Mouse (Mus musculus) neural tube, embryonic 14.5 days (tissue): ENCODE measurements around the gene Cdk13. TPM values are rescaled to one million over a fixed set of nuclear protein-coding genes. Genes with fewer than 3 reads are reported as not detected.

Experiments
- ATAC-seq: fragments of 200-750 bp; cut with Nextera tagmentation; 2 replicates; pipeline ENCODE4 v1.8.0; 2017; ENCODE audit warnings: low read depth, mild to moderate bottlenecking, moderate TSS enrichment, moderate library complexity
- H3K27ac ChIP-seq: fragments of 300-500 bp; sonication (generic); 2 replicates; pipeline ENCODE4 v1.5.1; 2014; ENCODE audit warnings: low read depth, mild to moderate bottlenecking, control low read depth, low read length, moderate library complexity, mixed read lengths
- H3K27me3 ChIP-seq: fragments of 300-500 bp; sonication (generic); 2 replicates; pipeline ENCODE4 v1.6.1; 2014; ENCODE audit warnings: low read length; ENCODE audit not compliant: control insufficient read depth, insufficient read depth
- H3K36me3 ChIP-seq: fragments of 300-500 bp; sonication (generic); 2 replicates; pipeline ENCODE4 v1.6.1; 2014; ENCODE audit warnings: low read length, mixed read lengths; ENCODE audit not compliant: control insufficient read depth, insufficient read depth
- H3K4me1 ChIP-seq: fragments of 300-500 bp; sonication (generic); 2 replicates; pipeline ENCODE4 v1.6.1; 2014; ENCODE audit warnings: low read length; ENCODE audit not compliant: control insufficient read depth, insufficient read depth
- H3K4me2 ChIP-seq: fragments of 300-500 bp; sonication (generic); 2 replicates; pipeline ENCODE4 v1.6.1; 2014; ENCODE audit warnings: mild to moderate bottlenecking, low read depth, low read length, control low read depth
- H3K4me3 ChIP-seq: fragments of 300-500 bp; sonication (generic); 2 replicates; pipeline ENCODE4 v1.5.1; 2014; ENCODE audit warnings: low read depth, low read length, control low read depth, mixed read lengths
- H3K9ac ChIP-seq: fragments of 300-500 bp; sonication (generic); replicated peaks from 2 replicates; pipeline ENCODE4 v1.6.1; 2014; ENCODE audit warnings: low read depth, mild to moderate bottlenecking, control low read depth, low read length, mixed read lengths
- H3K9me3 ChIP-seq: fragments of 300-500 bp; sonication (generic); 2 replicates; pipeline ENCODE4 v1.6.1; 2016; ENCODE audit warnings: low read length; ENCODE audit not compliant: control insufficient read depth
- WGBS: fragments of 180-500 bp; shearing (Covaris S2); extraction: QIAGEN DNeasy Blood & Tissue Kit; methylation state at CpG from one replicate; pipeline ENCODE4 v1.1.7; 2014; 5-methylcytosine and 5-hydroxymethylcytosine counted together
- polyA plus RNA-seq: library from polyadenylated mRNA; unstranded; fragments of >200 nt; fragmentation: Nextera tagmentation; extraction: Ambion mirVana; gene quantifications from 2 replicates; pipeline ENCODE4 v1.2.1, GENCODE M21; 2014

Gene Cdk13
- polyA plus RNA-seq, 1 experiment from 2014 or later, result 22.5 TPM

- peak overlapping the region; percentile 90 for H3K9ac ChIP-seq
- H3K4me1 ChIP-seq, result peaks cover 13% of the 10 kb centered on the region
- peak overlapping the region; percentile 54 for H3K4me2 ChIP-seq
- no peaks in the 10 kb centered on the region for H3K36me3 ChIP-seq
- peak overlapping the region; percentile 99 for H3K4me3 ChIP-seq
- no peaks in the 10 kb centered on the region for H3K9me3 ChIP-seq
- ATAC-seq, result no peak
- no peaks in the 10 kb centered on the region for H3K27me3 ChIP-seq
- H3K27ac ChIP-seq, result peak overlapping the region; percentile 97
- WGBS, result under 1% methylated on average over 14 of the region's 14 CpGs
Observed at GRCm38 (mm10) chr13:17805614-17805975, 698 bp upstream of the Cdk13 start.

GRCm38 (mm10) chr13:17804058-17804841, 647 bp downstream of the Cdk13 start:
- no peaks in the 10 kb centered on the region for H3K36me3 ChIP-seq

DNA sequence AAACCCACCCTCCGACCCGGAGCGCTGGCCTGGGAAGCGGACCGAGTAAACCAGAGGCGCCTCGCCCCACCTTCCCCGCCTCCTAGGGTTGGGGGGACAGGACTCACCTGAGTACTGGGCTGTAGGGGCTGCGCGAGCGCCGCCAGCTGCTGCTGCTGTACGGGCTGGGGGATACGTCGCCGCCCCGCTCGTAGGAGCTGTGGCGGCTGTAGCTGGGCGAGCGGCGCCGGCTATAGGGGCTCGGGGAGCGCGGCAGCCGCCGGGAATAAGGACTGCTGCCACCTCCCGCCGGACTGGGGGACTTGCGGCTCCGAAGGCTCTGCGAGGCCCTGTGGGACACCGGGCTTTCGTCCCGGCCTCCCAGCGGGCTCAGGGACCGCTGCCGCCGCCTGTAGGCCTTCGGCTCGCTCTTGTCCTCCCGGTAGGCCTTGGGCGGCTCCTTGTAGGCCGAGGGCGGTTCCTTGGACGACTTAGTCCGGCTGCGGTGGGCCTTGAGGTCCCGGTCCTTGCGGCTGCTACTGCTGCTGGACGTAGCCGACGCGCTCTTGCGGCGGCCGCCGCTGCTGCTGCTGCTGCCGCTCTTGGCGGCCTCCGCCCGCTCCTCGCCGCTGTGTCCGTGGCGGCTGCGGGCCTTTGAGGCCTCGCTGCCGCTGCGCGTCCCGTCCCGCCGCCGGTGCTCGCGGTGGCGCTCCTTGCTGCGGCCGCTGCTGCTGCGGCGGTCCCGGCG, 1.4 kb downstream of the Cdk13 start:
- Histone ChIP-seq H3K4me2 (peak overlapping the region; percentile 78), H3K36me3 (no peaks in the 10 kb centered on the region), H3K27me3 (no peaks in the 10 kb centered on the region), H3K9me3 (no peaks in the 10 kb centered on the region), H3K4me1 (peaks cover 15% of the 10 kb centered on the region), H3K4me3 (peak overlapping the region; percentile 99), H3K27ac (peak overlapping the region; percentile 97), H3K9ac (peak overlapping the region; percentile 90)
- WGBS, result under 1% methylated on average over 78 of the region's 85 CpGs
- peak; percentile 23 for ATAC-seq

More at GRCm38 (mm10) chr13:17804058-17804841, 647 bp downstream of the Cdk13 start:
- Histone ChIP-seq H3K27ac (peak overlapping the region; percentile 97), H3K27me3 (no peaks in the 10 kb centered on the region), H3K4me3 (peak overlapping the region; percentile 99), H3K9me3 (no peaks in the 10 kb centered on the region), H3K4me1 (peaks cover 15% of the 10 kb centered on the region), H3K9ac (peak overlapping the region; percentile 90), H3K4me2 (peak overlapping the region; percentile 78)
- under 1% methylated on average over 66 of the region's 105 CpGs for WGBS
- ATAC-seq, result peak; percentile 32; the same call in 1 of the 2 replicates

DNA sequence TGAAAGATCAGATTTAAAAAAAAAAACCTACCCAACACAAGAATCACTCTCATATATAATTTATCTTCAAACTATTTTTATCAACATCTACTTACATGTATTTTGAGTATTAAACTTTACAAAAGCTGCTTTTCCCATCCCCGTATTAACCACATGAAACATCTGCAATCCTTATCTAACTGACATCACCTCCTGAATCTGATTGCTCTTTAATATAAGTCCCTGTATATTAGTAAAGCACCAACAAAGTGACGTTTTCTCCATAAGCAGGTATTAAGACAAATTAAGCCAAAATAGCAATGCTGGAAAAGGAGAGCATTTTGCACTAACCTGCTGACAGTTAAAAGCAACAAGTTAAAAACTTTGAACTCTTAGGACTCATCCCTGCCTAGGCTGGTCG, 2.0 kb downstream of the Cdk13 start:
- 7% methylated on average over 3 of the region's 3 CpGs for WGBS
- no peaks in the 10 kb centered on the region for H3K9me3 ChIP-seq
- no peak for ATAC-seq
- H3K4me1 ChIP-seq, result peaks cover 15% of the 10 kb centered on the region
- no peaks in the 10 kb centered on the region for H3K27me3 ChIP-seq
- no peaks in the 10 kb centered on the region for H3K36me3 ChIP-seq
- peak overlapping the region; percentile 99 for H3K4me3 ChIP-seq
- H3K27ac ChIP-seq, result no peak overlapping the region; the same call in 1 of the 2 replicates
- peak overlapping the region; percentile 90 for H3K9ac ChIP-seq
- peak overlapping the region; percentile 78 for H3K4me2 ChIP-seq

DNA sequence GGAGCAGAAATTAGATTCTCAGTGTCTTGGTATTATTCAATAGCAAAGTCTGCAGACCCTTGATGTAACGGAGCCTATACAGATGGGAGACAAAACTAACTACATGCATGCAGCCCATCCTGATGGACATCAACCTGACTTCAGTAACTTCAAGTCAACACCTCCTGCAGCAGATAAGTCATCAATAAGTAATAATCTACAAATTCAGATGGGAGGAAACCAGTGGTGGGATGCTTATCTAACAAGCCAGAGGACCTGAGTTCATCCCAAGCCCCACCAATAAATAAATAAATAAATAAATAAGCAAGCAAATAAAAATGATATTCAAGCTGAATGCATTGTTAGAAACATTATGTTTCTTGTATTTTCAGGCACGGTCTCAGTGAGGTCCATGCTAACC, 5.2 kb downstream of the Cdk13 start:
- no peak for ATAC-seq
- no peaks in the 10 kb centered on the region for H3K9me3 ChIP-seq
- H3K27me3 ChIP-seq, result no peaks in the 10 kb centered on the region
- H3K4me3 ChIP-seq, result no peak overlapping the region
- H3K4me1 ChIP-seq, result peaks cover 15% of the 10 kb centered on the region
- WGBS, result 95% methylated on average over 2 of the region's 2 CpGs
- H3K9ac ChIP-seq, result no peak overlapping the region
- no peak overlapping the region for H3K27ac ChIP-seq
- no peaks in the 10 kb centered on the region for H3K36me3 ChIP-seq
- H3K4me2 ChIP-seq, result no peak overlapping the region

- no peaks in the 10 kb centered on the region for H3K9me3 ChIP-seq
- no peak overlapping the region for H3K4me3 ChIP-seq
- no peaks in the 10 kb centered on the region for H3K36me3 ChIP-seq
- H3K4me1 ChIP-seq, result peaks cover 5% of the 10 kb centered on the region; the same call in 1 of the 2 replicates
- no peak overlapping the region for H3K9ac ChIP-seq
- H3K27ac ChIP-seq, result no peak overlapping the region
- no peak for ATAC-seq
- no peaks in the 10 kb centered on the region for H3K27me3 ChIP-seq
- no peak overlapping the region for H3K4me2 ChIP-seq
- 86% methylated on average over 3 of the region's 3 CpGs for WGBS
Observed at GRCm38 (mm10) chr13:17795757-17796456, 9.0 kb downstream of the Cdk13 start.

GRCm38 (mm10) chr13:17783643-17784042, 21.3 kb downstream of the Cdk13 start:
- H3K4me3 ChIP-seq, result no peak overlapping the region
- no peak overlapping the region for H3K27ac ChIP-seq
- no peaks in the 10 kb centered on the region for H3K27me3 ChIP-seq
- H3K9ac ChIP-seq, result no peak overlapping the region
- no peaks in the 10 kb centered on the region for H3K4me1 ChIP-seq
- 84% methylated on average over 5 of the region's 5 CpGs for WGBS
- H3K9me3 ChIP-seq, result no peaks in the 10 kb centered on the region
- ATAC-seq, result no peak
- no peaks in the 10 kb centered on the region for H3K36me3 ChIP-seq
- no peak overlapping the region for H3K4me2 ChIP-seq

DNA sequence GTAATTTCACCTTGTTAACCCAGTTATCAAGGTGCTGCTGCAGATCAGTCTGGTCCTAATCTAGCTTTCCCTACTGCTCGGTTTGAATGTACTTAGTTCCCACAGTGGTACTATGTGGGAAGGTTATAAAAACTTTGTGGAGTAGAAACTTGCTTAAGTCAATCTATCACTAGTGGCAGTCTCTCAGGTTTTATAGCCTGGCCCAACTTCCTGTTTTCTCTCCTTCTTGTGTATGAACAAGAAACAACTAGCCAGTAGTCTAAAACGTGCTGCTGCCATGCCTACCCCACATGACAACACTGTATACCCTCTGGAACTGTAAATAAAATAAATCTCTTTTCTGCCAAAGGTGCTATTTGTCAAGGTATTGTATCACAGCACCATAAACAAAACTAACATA, 25.0 kb downstream of the Cdk13 start:
- H3K27me3 ChIP-seq, result no peaks in the 10 kb centered on the region
- H3K4me1 ChIP-seq, result no peaks in the 10 kb centered on the region
- 93% methylated on average over 2 of the region's 2 CpGs for WGBS
- no peak overlapping the region for H3K4me3 ChIP-seq
- no peaks in the 10 kb centered on the region for H3K9me3 ChIP-seq
- no peak for ATAC-seq
- H3K4me2 ChIP-seq, result no peak overlapping the region
- H3K9ac ChIP-seq, result no peak overlapping the region
- H3K27ac ChIP-seq, result no peak overlapping the region
- no peaks in the 10 kb centered on the region for H3K36me3 ChIP-seq
